Mouse (Mus musculus): ENCODE measurements at regions not wholly inside any gene's neighbourhood (a gene's known extent, or its start where the extent isn't known, plus 50 kb on each side); places are given as distances from the start of the nearest gene placed in this dataset.

DNA sequence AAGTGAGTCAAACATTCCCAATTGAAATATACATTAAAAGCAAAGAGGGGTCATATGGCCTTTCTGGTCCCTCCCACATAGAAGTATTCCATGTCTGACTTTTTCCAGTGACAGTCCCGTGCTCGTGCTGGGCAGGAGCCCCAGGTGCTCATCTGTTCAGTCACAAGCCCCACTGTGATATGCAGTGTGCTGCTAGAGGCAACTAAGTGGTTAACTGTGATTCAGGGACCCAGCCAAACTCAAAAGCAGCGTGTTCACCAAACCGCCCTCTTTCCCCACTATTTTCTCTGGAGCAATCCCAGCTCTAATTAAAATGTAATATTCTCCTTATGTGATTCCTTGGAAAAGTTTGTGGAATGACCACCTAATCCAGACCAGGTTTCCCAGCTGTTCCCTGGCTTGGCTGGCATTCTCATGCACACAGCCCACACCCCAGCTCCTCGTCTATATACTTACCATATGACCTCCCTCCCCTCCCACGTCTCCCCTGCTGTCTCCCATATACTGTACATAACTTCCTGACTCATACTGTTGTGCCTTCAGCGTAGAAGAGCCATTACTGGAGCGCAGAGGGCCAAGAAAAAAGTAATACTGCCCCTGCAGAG is 203.6 kb downstream of the Mtx2 start:
- Histone ChIP-seq H3K9me3 (replicated peaks; ENCODE audit: insufficient read depth, low read length) (no peaks in the 10 kb centered on the region), H3K4me3 (ENCODE audit: control insufficient read depth in 1 of 2, insufficient read depth in 1 of 2, low read depth in 2 of 2, low read length in 2 of 2) (no peak overlapping the region), H3K27me3 (ENCODE audit: control insufficient read depth in 1 of 2, insufficient read depth in 2 of 2, low read length in 2 of 2) (peaks cover 0 to 10% of the 10 kb centered on the region in 2 experiments), H3K9ac (ENCODE audit: control insufficient read depth, low read depth, low read length, poor library complexity, severe bottlenecking) (no peak overlapping the region), H3K4me1 (ENCODE audit: control insufficient read depth in 1 of 2, insufficient read depth in 2 of 2, low read length in 2 of 2) (no peaks in the 10 kb centered on the region), H3K79me2 (ENCODE audit: control insufficient read depth, insufficient read depth, low read length, poor library complexity) (no peaks in the 10 kb centered on the region), H3K27ac (ENCODE audit: control insufficient read depth, low read depth, low read length) (no peak overlapping the region), H3K36me3 (ENCODE audit: control insufficient read depth in 1 of 2, insufficient read depth in 2 of 2, low read length in 2 of 2) (no peaks in the 10 kb centered on the region)
- no peak for DNase-seq (ENCODE audit: low read depth, low spot score)
- TF ChIP-seq MAZ (IDR thresholded peaks at IDR 0.05; ENCODE audit: low read depth, low read length) (no peak), ZNF384 (IDR thresholded peaks at IDR 0.05; ENCODE audit: low read depth, low read length) (no peak), MXI1 (IDR thresholded peaks at IDR 0.05; ENCODE audit: low read depth, low read length) (no peak), ZC3H11A (IDR thresholded peaks at IDR 0.05; ENCODE audit: low read depth, low read length) (no peak), MAFK (IDR thresholded peaks at IDR 0.05; ENCODE audit: borderline replicate concordance, low read depth, low read length) (no peak), MAX (IDR thresholded peaks at IDR 0.05; ENCODE audit: low read length) (no peak), KAT2A (conservative IDR thresholded peaks at IDR 0.05; ENCODE audit: low read depth, low read length) (no peak), TAL1 (IDR thresholded peaks at IDR 0.05; ENCODE audit: low read length) (no peak), GABPA (IDR thresholded peaks at IDR 0.05; ENCODE audit: low read depth, low read length) (no peak), EP300 (IDR thresholded peaks at IDR 0.05; ENCODE audit: low read depth in 1 of 2, low read length in 2 of 2) (no peak), ZMIZ1 (IDR thresholded peaks at IDR 0.05; ENCODE audit: low read depth, low read length) (no peak), USF2 (IDR thresholded peaks at IDR 0.05; ENCODE audit: borderline replicate concordance in 1 of 2, insufficient read depth in 1 of 2, low read depth in 1 of 2, low read length in 2 of 2) (no peak), POLR2AphosphoS2 (IDR thresholded peaks at IDR 0.05; ENCODE audit: low read length) (no peak), POLR2A (IDR thresholded peaks at IDR 0.05; ENCODE audit: control insufficient read depth in 1 of 2, insufficient read depth in 1 of 2, low read depth in 1 of 2, low read length in 2 of 2, poor library complexity in 1 of 2) (no peak), UBTF (IDR thresholded peaks at IDR 0.05; ENCODE audit: borderline replicate concordance, insufficient read depth, low read depth, low read length) (no peak), BHLHE40 (IDR thresholded peaks at IDR 0.05; ENCODE audit: borderline replicate concordance, low read depth, low read length) (no peak)

DNA sequence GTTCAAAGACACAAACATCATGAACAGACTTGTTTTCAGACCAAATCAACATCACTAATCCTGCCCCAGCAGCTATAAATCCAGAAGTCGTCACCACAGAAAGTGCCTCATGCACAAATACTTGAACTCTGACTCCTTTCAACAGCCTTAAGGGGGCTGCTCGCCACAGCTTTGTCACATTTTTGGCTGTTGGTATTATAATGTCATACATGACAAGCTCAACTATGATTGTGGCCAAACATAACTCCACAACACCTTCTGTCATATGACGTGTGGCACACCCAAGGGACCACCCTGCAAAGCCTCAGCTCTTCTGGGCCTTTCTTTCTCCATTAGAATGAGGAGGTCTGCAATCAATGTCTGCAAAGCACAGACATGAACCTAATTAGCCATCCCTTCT is 209.1 kb downstream of the Mtx2 start:
- Histone ChIP-seq H3K4me3 (ENCODE audit: control insufficient read depth in 1 of 2, insufficient read depth in 1 of 2, low read depth in 2 of 2, low read length in 2 of 2) (no peak overlapping the region), H3K9ac (ENCODE audit: control insufficient read depth, low read depth, low read length, poor library complexity, severe bottlenecking) (no peak overlapping the region), H3K36me3 (ENCODE audit: control insufficient read depth in 1 of 2, insufficient read depth in 2 of 2, low read length in 2 of 2) (no peaks in the 10 kb centered on the region), H3K79me2 (ENCODE audit: control insufficient read depth, insufficient read depth, low read length, poor library complexity) (no peaks in the 10 kb centered on the region), H3K27me3 (ENCODE audit: control insufficient read depth in 1 of 2, insufficient read depth in 2 of 2, low read length in 2 of 2) (peaks cover 0 to 4% of the 10 kb centered on the region in 2 experiments; a peak in 3 of 4 replicates), H3K9me3 (replicated peaks; ENCODE audit: insufficient read depth, low read length) (no peaks in the 10 kb centered on the region), H3K4me1 (ENCODE audit: control insufficient read depth in 1 of 2, insufficient read depth in 2 of 2, low read length in 2 of 2) (no peaks in the 10 kb centered on the region), H3K27ac (ENCODE audit: control insufficient read depth, low read depth, low read length) (no peak overlapping the region)
- TF ChIP-seq NRF1 (IDR thresholded peaks at IDR 0.05; ENCODE audit: insufficient read depth, low read depth, low read length, poor library complexity, severe bottlenecking) (no peak), USF2 (IDR thresholded peaks at IDR 0.05; ENCODE audit: borderline replicate concordance in 1 of 2, insufficient read depth in 1 of 2, low read depth in 1 of 2, low read length in 2 of 2) (no peak), ZKSCAN1 (IDR thresholded peaks at IDR 0.05; ENCODE audit: low read depth, low read length) (no peak), POLR2A (IDR thresholded peaks at IDR 0.05; ENCODE audit: control insufficient read depth in 1 of 2, insufficient read depth in 1 of 2, low read depth in 1 of 2, low read length in 2 of 2, poor library complexity in 1 of 2) (no peak), POLR2AphosphoS5 (IDR thresholded peaks at IDR 0.05; ENCODE audit: borderline replicate concordance, low read depth, low read length) (no peak), TAL1 (IDR thresholded peaks at IDR 0.05; ENCODE audit: low read length) (no peak), UBTF (IDR thresholded peaks at IDR 0.05; ENCODE audit: borderline replicate concordance, insufficient read depth, low read depth, low read length) (no peak), CHD2 (IDR thresholded peaks at IDR 0.05; ENCODE audit: low read length) (no peak), GABPA (IDR thresholded peaks at IDR 0.05; ENCODE audit: low read depth, low read length) (no peak), KAT2A (conservative IDR thresholded peaks at IDR 0.05; ENCODE audit: low read depth, low read length) (no peak), TCF12 (IDR thresholded peaks at IDR 0.05; ENCODE audit: low read depth, low read length) (no peak), ZC3H11A (IDR thresholded peaks at IDR 0.05; ENCODE audit: low read depth, low read length) (no peak), RAD21 (IDR thresholded peaks at IDR 0.05; ENCODE audit: low read depth, low read length) (no peak), MYC (IDR thresholded peaks at IDR 0.05; ENCODE audit: low read depth, low read length) (no peak), MAFK (IDR thresholded peaks at IDR 0.05; ENCODE audit: borderline replicate concordance, low read depth, low read length) (no peak), CHD1 (IDR thresholded peaks at IDR 0.05; ENCODE audit: low read depth, low read length) (no peak), NELFE (IDR thresholded peaks at IDR 0.05; ENCODE audit: low read depth, low read length) (no peak)
- no peak for DNase-seq (ENCODE audit: low read depth, low spot score)

Measured in MEL (cell line).